Mouse (Mus musculus) limb, embryonic 11.5 days (tissue): ENCODE data around the gene Trip10. TPM values are rescaled to one million over a fixed set of nuclear protein-coding genes. Genes with fewer than 3 reads are reported as not detected.

Experiments
- ATAC-seq: fragments of 200-750 bp; cut with Nextera tagmentation; 2 replicates; pipeline ENCODE4 v1.8.0; 2017; ENCODE audit warnings: low read depth; ENCODE audit not compliant: insufficient number of reproducible peaks, low FRiP score, low TSS enrichment
- DNase-seq: peaks from one replicate; pipeline ENCODE4 v3.0.0-alpha.2; 2015; ENCODE audit warnings: low spot score
- H3K27ac ChIP-seq: fragments of 300-500 bp; sonication (generic); replicated peaks from 2 replicates; pipeline ENCODE4 v1.5.1; 2014; ENCODE audit warnings: low read depth, mild to moderate bottlenecking, low read length
- H3K27me3 ChIP-seq: fragments of 300-500 bp; sonication (generic); 2 replicates; pipeline ENCODE4 v1.6.1; 2014; ENCODE audit warnings: mild to moderate bottlenecking, low read length, mixed read lengths; ENCODE audit not compliant: control insufficient read depth, insufficient read depth
- H3K36me3 ChIP-seq: fragments of 300-500 bp; sonication (generic); 2 replicates; pipeline ENCODE4 v1.6.1; 2014; ENCODE audit warnings: mild to moderate bottlenecking, low read length, moderate library complexity, mixed read lengths; ENCODE audit not compliant: control insufficient read depth, insufficient read depth
- H3K4me1 ChIP-seq: fragments of 300-500 bp; sonication (generic); 2 replicates; pipeline ENCODE4 v1.6.1; 2014; ENCODE audit warnings: low read length, mixed read lengths; ENCODE audit not compliant: control insufficient read depth, insufficient read depth
- H3K4me2 ChIP-seq: fragments of 300-500 bp; sonication (generic); 2 replicates; pipeline ENCODE4 v1.6.1; 2014; ENCODE audit warnings: low read depth, mild to moderate bottlenecking, moderate library complexity; ENCODE audit not compliant: severe bottlenecking
- H3K4me3 ChIP-seq: fragments of 300-500 bp; sonication (generic); 2 replicates; pipeline ENCODE4 v1.5.1; 2014; ENCODE audit warnings: low read depth, low read length
- H3K9ac ChIP-seq: fragments of 300-500 bp; sonication (generic); 2 replicates; pipeline ENCODE4 v1.6.1; 2014; ENCODE audit warnings: mild to moderate bottlenecking, low read length
- H3K9me3 ChIP-seq: fragments of 300-500 bp; sonication (generic); 2 replicates; pipeline ENCODE4 v1.6.1; 2016; ENCODE audit warnings: low read length; ENCODE audit not compliant: control insufficient read depth
- WGBS: fragments of 180-500 bp; shearing (Covaris S2); extraction: QIAGEN DNeasy Blood & Tissue Kit; methylation state at CpG from one replicate; pipeline ENCODE4 v1.1.7; 2014; 5-methylcytosine and 5-hydroxymethylcytosine counted together
- polyA plus RNA-seq: library from polyadenylated mRNA; unstranded; fragments of >200 nt; fragmentation: Nextera tagmentation; extraction: Ambion mirVana; gene quantifications from 2 replicates; pipeline ENCODE4 v1.2.1, GENCODE M21; 2014

The Trip10 gene
- polyA plus RNA-seq, 1 experiment from 2014 or later: 27.8 TPM

DNA sequence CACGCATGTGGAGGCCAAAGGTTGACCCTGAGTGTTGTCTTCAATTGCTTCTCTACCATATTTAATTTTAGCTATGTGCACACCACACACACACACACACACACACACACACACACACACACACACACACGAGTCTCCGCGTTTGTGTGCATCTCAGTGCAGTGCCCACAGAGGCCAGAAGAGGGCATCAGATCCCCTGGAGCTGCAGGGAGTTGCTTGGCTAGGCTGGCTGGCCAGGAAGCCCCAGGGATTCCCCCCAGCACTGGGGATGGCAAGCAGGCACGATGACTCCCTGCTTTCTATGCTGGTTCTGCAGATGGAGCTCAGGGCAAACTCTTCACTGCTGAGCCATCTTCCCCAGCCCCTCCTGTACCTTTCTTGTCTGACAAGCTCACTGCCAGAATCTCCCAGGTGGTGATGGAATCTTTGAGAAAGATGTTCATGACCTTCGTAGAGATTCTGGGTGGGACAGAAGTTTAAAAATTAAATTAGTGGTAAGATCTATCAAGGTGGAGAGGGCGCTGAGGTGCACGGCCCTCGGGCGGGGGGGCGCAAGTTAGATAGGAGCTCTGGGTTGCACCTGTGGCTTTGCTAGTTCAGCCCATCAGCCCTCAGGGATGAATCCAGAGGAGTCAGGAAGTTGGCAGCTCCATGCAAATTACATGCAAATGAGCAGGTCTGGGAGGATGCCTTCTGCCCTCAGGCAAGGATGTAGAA, 29.9 kb upstream of the Trip10 start:
- Histone ChIP-seq H3K4me3 (no peak overlapping the region), H3K36me3 (no peaks in the 10 kb centered on the region), H3K27me3 (no peaks in the 10 kb centered on the region), H3K9ac (no peak overlapping the region), H3K27ac (no peak overlapping the region), H3K4me1 (no peaks in the 10 kb centered on the region), H3K9me3 (no peaks in the 10 kb centered on the region), H3K4me2 (no peak overlapping the region)
- no peak for ATAC-seq
- WGBS: 26% methylated on average over 11 of the region's 11 CpGs
- peak; percentile 81 for DNase-seq

GRCm38 (mm10) chr17:57219884-57220207, 29.4 kb upstream of the Trip10 start:
- Histone ChIP-seq H3K9me3 (no peaks in the 10 kb centered on the region), H3K27me3 (no peaks in the 10 kb centered on the region), H3K9ac (no peak overlapping the region), H3K27ac (no peak overlapping the region), H3K36me3 (no peaks in the 10 kb centered on the region), H3K4me2 (no peak overlapping the region), H3K4me1 (no peaks in the 10 kb centered on the region), H3K4me3 (no peak overlapping the region)
- no peak for ATAC-seq
- no peak for DNase-seq
- 19% methylated on average over 3 of the region's 3 CpGs for WGBS

DNA sequence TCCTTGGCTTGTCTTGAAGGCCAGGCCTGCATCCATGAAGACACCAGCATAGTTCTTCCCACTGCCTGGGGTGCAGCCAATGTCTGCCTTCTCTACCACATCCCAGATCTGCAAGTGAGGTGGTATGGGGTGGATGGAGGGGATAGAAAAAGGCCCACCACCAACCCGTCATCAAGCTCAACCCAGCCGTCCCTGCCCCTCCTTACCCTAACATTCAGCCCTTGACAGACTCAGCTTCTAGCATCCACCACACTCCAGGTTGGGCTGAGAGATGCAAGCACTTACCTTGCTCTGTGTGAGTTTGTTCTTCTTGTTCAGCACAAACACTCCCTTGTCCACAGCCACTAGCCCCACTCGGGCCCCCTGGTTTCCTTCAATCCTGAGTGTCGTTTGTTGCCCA, 27.3 kb upstream of the Trip10 start:
- Histone ChIP-seq H3K4me1 (no peaks in the 10 kb centered on the region), H3K4me2 (no peak overlapping the region), H3K4me3 (no peak overlapping the region), H3K36me3 (no peaks in the 10 kb centered on the region), H3K9ac (no peak overlapping the region; the same call in 1 of the 2 replicates), H3K9me3 (no peaks in the 10 kb centered on the region), H3K27me3 (no peaks in the 10 kb centered on the region), H3K27ac (no peak overlapping the region)
- 73% methylated on average over 4 of the region's 4 CpGs for WGBS
- ATAC-seq: no peak
- no peak for DNase-seq

DNA sequence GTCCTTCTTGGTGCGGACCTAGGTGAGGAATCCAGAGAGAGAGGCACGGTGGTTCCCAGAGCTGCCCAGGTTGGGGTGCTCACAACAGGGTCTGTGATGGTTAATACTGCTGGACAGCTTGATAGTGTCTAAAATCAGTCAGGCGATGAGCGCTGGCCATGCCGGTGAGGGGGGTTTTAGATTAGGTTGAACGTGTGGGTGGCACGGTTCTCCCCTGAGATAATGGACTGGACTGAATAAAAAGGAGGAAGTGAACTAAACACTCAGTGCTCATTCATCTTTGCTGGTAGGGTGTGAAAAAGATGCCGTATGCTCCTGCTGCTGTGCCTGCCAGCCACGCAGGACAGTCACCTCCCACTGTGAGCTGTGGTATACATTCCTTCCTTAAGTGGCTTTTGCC, 25.9 kb upstream of the Trip10 start:
- Histone ChIP-seq H3K4me2 (no peak overlapping the region), H3K4me1 (no peaks in the 10 kb centered on the region), H3K4me3 (no peak overlapping the region), H3K27ac (no peak overlapping the region), H3K9me3 (no peaks in the 10 kb centered on the region), H3K27me3 (no peaks in the 10 kb centered on the region), H3K36me3 (no peaks in the 10 kb centered on the region), H3K9ac (no peak overlapping the region)
- 73% methylated on average over 9 of the region's 9 CpGs for WGBS
- ATAC-seq (no peak), DNase-seq (no peak)

DNA sequence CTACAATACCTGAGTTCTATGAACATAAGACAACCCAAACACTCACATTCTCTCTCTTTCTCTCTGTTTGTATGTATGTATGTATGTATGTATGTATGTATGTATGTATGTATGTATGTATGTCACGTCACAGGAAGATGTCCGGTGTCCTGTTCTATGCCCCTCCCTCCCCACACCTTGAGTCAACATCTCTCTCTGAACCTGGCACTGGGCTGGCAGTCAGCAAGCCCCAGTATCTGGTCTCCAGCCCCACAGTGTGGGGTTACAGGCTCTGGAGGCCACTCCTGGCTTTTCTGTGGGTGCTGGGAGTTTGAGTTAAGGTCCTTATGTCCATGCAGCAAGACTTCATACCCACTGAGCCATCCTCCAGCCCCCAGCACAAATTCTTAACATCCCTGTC, 21.8 kb upstream of the Trip10 start:
- 96% methylated on average over 2 of the region's 2 CpGs for WGBS
- Histone ChIP-seq H3K9ac (no peak overlapping the region), H3K4me3 (no peak overlapping the region), H3K9me3 (no peaks in the 10 kb centered on the region), H3K4me1 (no peaks in the 10 kb centered on the region), H3K27me3 (no peaks in the 10 kb centered on the region), H3K36me3 (no peaks in the 10 kb centered on the region), H3K27ac (no peak overlapping the region), H3K4me2 (no peak overlapping the region)
- ATAC-seq: no peak
- DNase-seq: no peak

GRCm38 (mm10) chr17:57228014-57228413, 21.2 kb upstream of the Trip10 start, which contains the start of gene C3:
Gene C3, minus strand, starts transcription at chr17:57228136.
- 62% methylated on average over 3 of the region's 3 CpGs for WGBS
- Histone ChIP-seq H3K27ac (no peak within 1 kb of the TSS), H3K36me3 (no peaks in the 10 kb centered on the region), H3K27me3 (no peaks in the 10 kb centered on the region), H3K9ac (no peak within 1 kb of the TSS), H3K4me2 (no peak within 1 kb of the TSS), H3K4me3 (no peak within 1 kb of the TSS), H3K4me1 (no peaks in the 10 kb centered on the region), H3K9me3 (no peaks in the 10 kb centered on the region)
- ATAC-seq (no peak), DNase-seq (no peak)

- no peak overlapping the region for H3K4me3 ChIP-seq
- WGBS: 80% methylated on average over 3 of the region's 3 CpGs
Observed at GRCm38 (mm10) chr17:57228873-57229272, 20.4 kb upstream of the Trip10 start.

DNA sequence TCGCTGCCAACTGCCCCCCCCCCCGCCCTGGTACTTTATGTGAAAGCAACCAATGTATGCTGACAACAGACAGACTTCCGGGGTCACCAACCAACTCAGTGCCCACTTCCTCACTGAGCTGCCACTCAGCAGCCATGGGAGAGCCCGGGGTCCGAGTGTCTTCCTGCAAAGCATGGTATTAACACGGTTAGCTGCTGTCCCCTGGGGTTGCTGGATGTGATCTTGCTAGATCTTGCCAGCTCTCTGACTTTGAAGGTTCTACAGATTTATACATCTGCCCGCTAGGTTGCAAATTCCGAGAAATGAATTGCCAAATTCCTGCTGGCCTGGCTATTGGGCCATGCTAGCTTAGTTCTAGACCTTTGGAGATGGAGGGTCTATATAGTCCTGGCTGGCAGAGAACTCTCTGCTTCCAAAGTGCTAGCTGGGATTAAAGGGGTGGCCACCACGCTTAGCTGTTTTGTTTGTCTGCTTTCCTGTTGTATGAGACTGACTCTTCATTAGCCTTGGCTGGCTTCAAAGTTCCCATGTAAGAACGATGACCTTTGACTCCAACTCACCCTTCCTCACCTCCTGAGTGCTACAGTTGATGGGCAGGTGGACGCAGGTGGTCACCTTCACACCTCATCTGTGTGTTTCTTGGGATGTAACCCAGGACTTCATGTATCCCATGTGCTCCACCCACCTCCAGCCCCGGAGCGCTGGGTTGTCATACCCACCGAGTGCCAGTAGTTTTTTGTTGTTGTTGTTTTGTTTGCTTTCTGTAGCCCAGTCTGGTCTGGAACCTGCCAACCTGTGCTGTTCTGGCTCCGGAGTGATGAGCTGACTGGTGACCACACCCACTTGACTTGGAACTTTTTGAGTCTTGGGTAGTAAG, 19.2 kb upstream of the Trip10 start:
- no peak overlapping the region for H3K4me2 ChIP-seq
- H3K27ac ChIP-seq: no peak overlapping the region
- WGBS: 79% methylated on average over 15 of the region's 15 CpGs
- no peaks in the 10 kb centered on the region for H3K27me3 ChIP-seq
- DNase-seq (no peak), ATAC-seq (0 out of 2 replicates have a peak, but pooled peaks have one; percentile 4)
- H3K9me3 ChIP-seq: no peaks in the 10 kb centered on the region
- no peaks in the 10 kb centered on the region for H3K4me1 ChIP-seq
- H3K36me3 ChIP-seq: no peaks in the 10 kb centered on the region
- no peak overlapping the region for H3K4me3 ChIP-seq
- H3K9ac ChIP-seq: no peak overlapping the region

More at GRCm38 (mm10) chr17:57228873-57229272, 20.4 kb upstream of the Trip10 start:
- no peaks in the 10 kb centered on the region for H3K27me3 ChIP-seq
- H3K4me2 ChIP-seq: no peak overlapping the region
- no peak overlapping the region for H3K9ac ChIP-seq
- H3K9me3 ChIP-seq: no peaks in the 10 kb centered on the region
- H3K36me3 ChIP-seq: no peaks in the 10 kb centered on the region
- no peaks in the 10 kb centered on the region for H3K4me1 ChIP-seq
- no peak for DNase-seq
- no peak overlapping the region for H3K27ac ChIP-seq
- ATAC-seq: no peak
